Mouse (Mus musculus): ENCODE data around the gene Lingo1.

DNA sequence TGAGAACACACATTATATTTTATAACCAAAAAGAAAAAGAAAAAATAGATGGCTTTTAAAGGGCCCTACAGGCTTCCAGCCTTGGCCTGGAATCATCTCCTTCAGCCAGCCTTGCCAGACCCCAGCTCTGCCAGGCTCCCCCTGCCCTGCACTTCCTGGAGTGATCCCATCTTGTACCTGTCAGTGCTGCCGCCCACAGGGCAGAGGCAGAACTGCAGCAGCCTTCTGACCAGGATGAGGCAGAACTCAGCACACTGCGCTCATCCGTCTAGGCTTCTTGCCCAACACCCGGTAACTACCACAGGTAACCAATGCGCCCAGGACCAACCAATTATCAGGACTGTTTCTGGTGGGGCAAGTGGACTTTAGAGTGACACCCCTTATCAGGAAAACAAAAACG lies 22.0 kb downstream of the Lingo1 start:
- no peak for TF ChIP-seq TBP (conservative IDR thresholded peaks at IDR 0.05; ENCODE audit: low read depth, low read length)
- TF ChIP-seq CTCF (conservative IDR thresholded peaks at IDR 0.05 in 1 of 2, IDR thresholded peaks at IDR 0.05 in 1 of 2; ENCODE audit: low read depth in 2 of 2, low read length in 2 of 2): peak; percentile 72 to 77
- no peak for TF ChIP-seq EP300 (IDR thresholded peaks at IDR 0.05; ENCODE audit: low read length)
- TF ChIP-seq TCF12 (IDR thresholded peaks at IDR 0.05; ENCODE audit: low read depth, low read length): no peak
- no peak for TF ChIP-seq POLR2A (IDR thresholded peaks at IDR 0.05; ENCODE audit: low read depth, low read length)
- no peak for TF ChIP-seq MAX (IDR thresholded peaks at IDR 0.05; ENCODE audit: low read length)
- TF ChIP-seq ZMIZ1 (IDR thresholded peaks at IDR 0.05; ENCODE audit: low read depth, low read length): no peak
- TF ChIP-seq CHD2 (IDR thresholded peaks at IDR 0.05; ENCODE audit: low read length): no peak
- no peak for TF ChIP-seq POLR2AphosphoS2 (IDR thresholded peaks at IDR 0.05; ENCODE audit: low read depth, low read length)
- TF ChIP-seq GABPA (IDR thresholded peaks at IDR 0.05; ENCODE audit: insufficient replicate concordance, low read depth, low read length): no peak
- TF ChIP-seq CHD1 (IDR thresholded peaks at IDR 0.05; ENCODE audit: low read depth, low read length): no peak
- TF ChIP-seq USF1 (IDR thresholded peaks at IDR 0.05; ENCODE audit: low read depth, low read length): no peak
- TF ChIP-seq RAD21 (IDR thresholded peaks at IDR 0.05; ENCODE audit: low read depth, low read length): peak; percentile 38
- peak; percentile 45 for TF ChIP-seq SMC3 (IDR thresholded peaks at IDR 0.05; ENCODE audit: low read depth, low read length)
